Mouse (Mus musculus) thymus, adult 2 months (tissue): ENCODE data around the gene Syt1.

Source experiments
- CTCF ChIP-seq: fragments of 200-500 bp; IDR thresholded peaks from 2 replicates; pipeline ENCODE4 v1.5.1; 2012; ENCODE audit warnings: mild to moderate bottlenecking, control low read depth, low read length, moderate library complexity, borderline replicate concordance; ENCODE audit not compliant: control insufficient read depth, poor library complexity, insufficient read depth; ENCODE audit errors: extremely low read depth
- POLR2A ChIP-seq: fragments of 200-500 bp; IDR thresholded peaks from 2 replicates; pipeline ENCODE4 v1.6.1; 2012; ENCODE audit warnings: mild to moderate bottlenecking, low read length, control low read depth, moderate library complexity; ENCODE audit not compliant: control insufficient read depth, poor library complexity, insufficient read depth; ENCODE audit errors: extremely low read depth

GRCm38 (mm10) chr10:109009831-109010230 lies 951 bp downstream of the Syt1 start:
- no peak for TF ChIP-seq CTCF
- TF ChIP-seq POLR2A, result no peak
